Mouse (Mus musculus): Measurements from ENCODE around the gene Mapk11.

DNA sequence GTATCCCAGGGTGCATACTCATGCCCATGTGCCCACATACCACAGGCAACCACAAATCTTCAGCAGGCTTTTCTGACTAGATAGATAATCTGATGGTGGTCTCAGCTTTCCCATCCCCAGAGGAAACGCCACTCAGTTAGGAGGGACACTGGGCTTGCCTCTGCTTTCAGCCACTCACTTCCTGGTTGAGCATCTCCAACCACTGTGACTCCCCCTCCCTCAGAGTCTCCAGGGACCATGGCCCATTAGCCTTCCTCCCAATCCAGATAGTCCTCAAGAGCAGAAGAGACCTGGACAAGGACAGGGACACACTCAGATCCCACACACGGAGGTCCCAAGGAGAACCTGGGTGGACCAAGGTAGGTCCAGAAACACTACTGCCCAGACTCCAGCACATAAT, 6.3 kb downstream of the Mapk11 start:
- TF ChIP-seq POLR2A (IDR thresholded peaks at IDR 0.05; ENCODE audit: insufficient read depth, low read length), result no peak
- TF ChIP-seq CTCF (IDR thresholded peaks at IDR 0.05; ENCODE audit: low read depth, low read length), result no peak

All from ES-Bruce4 (cell line).